Mouse (Mus musculus): ENCODE measurements at regions not wholly inside any gene's neighbourhood (a gene's known extent, or its start where the extent isn't known, plus 50 kb on each side); places are given as distances from the start of the nearest gene placed in this dataset.

DNA sequence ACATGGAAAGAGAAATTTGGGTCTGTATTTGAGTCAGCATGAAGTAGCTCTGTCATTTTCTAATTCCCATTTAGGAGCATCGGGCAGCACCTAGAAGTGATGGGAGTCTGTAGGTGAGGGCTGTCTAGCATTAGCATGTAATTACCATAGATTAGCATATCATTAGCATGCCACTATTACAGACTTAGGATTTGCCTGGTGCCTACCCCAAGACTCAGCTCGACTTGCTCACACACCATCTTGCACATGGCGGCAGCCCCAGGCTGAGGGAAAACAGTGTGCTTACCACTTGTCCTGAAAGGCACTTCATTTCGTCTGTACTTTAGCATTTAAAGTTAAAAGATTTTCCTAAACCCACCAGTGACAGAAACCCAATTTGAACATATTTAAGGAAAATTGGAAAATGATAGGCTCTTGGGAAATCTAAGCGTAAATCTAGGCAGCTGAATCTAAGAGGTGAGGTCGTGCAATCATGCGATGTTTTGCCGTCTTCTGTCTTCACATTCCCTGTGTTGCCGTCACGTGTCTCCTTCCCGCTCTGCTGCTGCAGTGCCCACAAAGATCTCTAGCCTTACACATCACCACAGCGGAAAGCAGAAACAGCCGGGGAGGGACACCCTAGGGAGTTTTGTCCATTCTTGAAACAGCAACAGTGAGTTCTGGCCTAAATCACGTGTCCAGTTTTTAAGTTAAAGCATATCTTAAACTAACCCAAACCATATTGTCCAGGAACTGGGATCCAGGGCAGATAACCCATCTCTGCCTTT is 101.2 kb upstream of the Tsc22d1 start:
- no peak for TF ChIP-seq CTCF (IDR thresholded peaks at IDR 0.05; ENCODE audit: low read depth)
- TF ChIP-seq EP300 (IDR thresholded peaks at IDR 0.05; ENCODE audit: low read depth), result no peak

All from liver, embryonic 14.5 days (tissue).